Mouse (Mus musculus): Measurements from ENCODE around the gene Lclat1. TPM values are rescaled to one million over a fixed set of nuclear protein-coding genes. Genes with fewer than 3 reads are reported as not detected.

Gene Lclat1
- total RNA-seq, 2 experiments from 2014 or later = 4.2 TPM

GRCm38 (mm10) chr17:73087045-73087910 is 20.5 kb upstream of the Lclat1 start:
- no peak for ATAC-seq (replicated peaks; ENCODE audit: low FRiP score, poor library complexity, severe bottlenecking)

DNA sequence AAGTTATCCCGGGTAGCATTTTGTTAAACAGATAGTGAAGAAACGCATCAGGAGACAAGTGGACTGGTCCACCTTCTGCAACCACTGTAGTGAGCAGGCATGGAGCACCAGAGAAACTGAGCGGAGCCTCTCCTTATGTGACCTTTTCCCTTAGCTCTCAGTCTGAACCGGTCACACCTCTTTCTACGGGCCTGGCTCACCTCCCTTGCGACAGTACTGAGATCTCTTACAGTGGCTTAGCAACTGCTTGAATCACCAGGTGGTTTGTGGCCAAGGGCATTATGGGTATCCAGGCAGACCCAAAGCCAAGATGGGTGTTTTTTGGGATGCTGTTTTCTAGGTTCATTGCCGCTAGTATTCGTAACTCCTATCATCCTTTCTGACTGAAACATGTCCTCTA is 16.4 kb upstream of the Lclat1 start:
- no peak for ATAC-seq (replicated peaks; ENCODE audit: low FRiP score, poor library complexity, severe bottlenecking)

DNA sequence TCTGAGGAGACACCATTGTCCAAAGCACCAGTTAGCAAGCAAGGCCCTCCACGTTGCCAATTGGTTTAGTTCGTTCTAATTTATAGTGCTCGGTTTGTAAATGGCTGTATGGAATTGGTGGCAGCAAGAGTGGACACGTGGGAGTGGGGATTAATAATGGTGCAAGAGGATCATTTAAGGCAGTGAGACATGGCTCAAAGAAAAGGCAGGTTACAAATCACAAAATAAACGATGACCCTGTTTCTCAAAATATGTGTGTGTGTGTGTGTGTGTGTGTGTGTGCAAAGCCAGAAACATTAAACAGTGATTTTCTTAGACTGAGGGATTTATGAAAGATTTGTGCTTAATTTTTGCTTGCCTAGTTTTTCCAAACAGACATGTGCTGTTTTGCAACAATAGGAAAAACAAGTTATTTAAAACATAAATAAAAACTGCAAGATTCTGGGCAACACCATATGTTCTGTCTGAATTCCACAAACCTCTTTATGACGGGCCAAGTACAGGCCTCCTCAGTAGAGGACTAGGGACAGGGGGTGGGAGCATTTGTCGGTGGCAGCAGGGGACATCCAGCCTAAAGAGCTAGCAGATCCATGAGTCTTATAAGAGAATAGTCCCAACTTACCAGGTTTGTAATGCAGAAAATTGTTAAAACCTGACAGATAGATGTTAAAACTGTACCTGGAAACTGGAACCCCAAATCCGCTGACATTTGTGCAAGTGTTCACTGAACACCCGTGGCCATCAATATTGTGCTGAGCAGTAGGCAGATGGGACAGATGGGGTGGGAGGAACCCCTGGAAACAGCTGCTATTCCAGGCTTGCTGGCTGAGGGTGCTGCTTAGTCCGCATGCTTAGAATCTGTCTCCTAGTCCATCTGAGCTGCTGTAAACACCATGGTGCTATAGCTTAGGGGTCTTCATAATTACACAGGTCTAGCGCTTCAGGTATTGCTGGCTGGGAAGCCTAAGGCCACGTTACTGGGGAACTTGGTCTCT is 15.4 kb upstream of the Lclat1 start:
- ATAC-seq (replicated peaks; ENCODE audit: low FRiP score, poor library complexity, severe bottlenecking) = no peak

- no peak for ATAC-seq (replicated peaks; ENCODE audit: low FRiP score, poor library complexity, severe bottlenecking)
Observed at GRCm38 (mm10) chr17:73095070-73095469, 12.7 kb upstream of the Lclat1 start.

- no peak for ATAC-seq (replicated peaks; ENCODE audit: low FRiP score, poor library complexity, severe bottlenecking)
Observed at GRCm38 (mm10) chr17:73095585-73095984, 12.2 kb upstream of the Lclat1 start.

- no peak for ATAC-seq (replicated peaks; ENCODE audit: low FRiP score, poor library complexity, severe bottlenecking)
Observed at GRCm38 (mm10) chr17:73096484-73096883, 11.3 kb upstream of the Lclat1 start.

- ATAC-seq (replicated peaks; ENCODE audit: low FRiP score, poor library complexity, severe bottlenecking) = no peak
Observed at GRCm38 (mm10) chr17:73098636-73099035, 9.1 kb upstream of the Lclat1 start.

DNA sequence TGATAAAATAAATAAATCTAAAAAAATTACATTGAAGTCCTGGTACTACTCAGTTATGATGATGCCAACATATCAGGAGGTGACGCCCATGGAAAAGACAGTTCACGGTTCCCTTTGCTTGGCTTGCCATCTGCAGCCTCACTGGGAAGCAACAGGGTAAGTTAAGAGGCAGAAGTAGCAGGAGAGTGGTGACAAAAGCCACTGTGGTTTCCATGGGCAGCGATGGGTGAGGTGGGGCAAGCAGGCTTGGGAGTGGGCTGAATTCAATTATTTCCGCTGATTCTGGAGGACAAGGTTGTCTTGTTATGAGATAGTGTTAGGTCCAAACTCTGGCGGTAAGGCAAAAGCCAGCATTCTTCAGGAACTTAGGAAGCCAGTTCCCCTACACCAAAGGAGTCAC is 7.4 kb upstream of the Lclat1 start:
- no peak for ATAC-seq (replicated peaks; ENCODE audit: low FRiP score, poor library complexity, severe bottlenecking)

- no peak for ATAC-seq (replicated peaks; ENCODE audit: low FRiP score, poor library complexity, severe bottlenecking)
Observed at GRCm38 (mm10) chr17:73102538-73102937, 5.2 kb upstream of the Lclat1 start.

DNA sequence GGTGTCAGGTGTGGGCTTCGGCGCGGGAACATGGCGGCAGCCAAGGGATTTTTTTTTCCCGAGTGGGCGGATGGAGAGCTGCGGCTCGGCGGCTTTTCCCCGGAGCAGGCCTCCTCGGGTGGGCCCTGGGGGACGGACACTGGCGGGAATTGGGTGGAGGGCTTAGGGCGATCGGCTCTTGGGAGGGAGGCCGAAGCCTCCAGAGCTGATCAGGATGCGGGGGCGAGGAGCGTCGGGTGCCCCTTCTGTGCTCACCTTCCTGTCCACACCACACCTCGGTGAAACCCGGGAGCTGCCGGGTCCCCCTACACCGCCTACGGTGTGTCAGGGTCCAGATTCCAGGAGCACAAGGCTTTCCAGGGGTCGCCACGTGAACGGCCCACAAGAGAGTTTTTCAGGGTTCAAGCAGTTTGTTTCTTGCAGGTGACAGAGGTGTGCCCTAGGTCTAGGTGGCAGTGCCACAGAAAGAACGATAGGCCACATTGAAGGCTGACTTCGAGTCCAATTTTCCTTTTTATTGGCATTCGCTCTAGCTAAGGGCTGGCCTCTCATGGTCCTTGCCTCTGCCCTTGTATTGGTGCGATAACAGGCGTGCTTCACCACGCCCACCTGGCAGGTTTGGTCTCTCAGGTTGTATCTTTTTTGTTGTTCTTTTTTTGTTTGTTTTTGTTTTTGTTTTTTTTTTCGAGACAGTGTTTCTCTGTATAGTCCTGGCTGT is 544 bp downstream of the Lclat1 start:
- ATAC-seq (replicated peaks; ENCODE audit: low FRiP score, poor library complexity, severe bottlenecking) = no peak

DNA sequence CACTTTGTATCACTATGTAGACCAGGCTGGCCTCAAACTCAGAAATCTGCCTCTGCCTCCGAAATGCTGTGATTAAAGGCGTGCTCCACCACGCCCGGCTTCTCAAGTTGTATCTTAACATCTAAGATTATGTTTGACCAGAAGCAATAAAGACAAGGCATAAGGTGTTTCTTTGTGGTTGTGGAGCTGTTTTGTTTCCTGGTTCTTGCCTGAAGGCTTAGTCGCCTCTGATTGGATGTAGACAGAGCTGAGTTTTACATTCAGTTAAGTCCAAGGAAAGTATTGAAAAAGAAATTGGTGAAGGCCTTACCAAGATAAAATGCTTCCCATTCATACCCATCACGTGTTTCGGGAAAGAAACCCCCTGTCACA is 1.1 kb downstream of the Lclat1 start:
- no peak for ATAC-seq (replicated peaks; ENCODE audit: low FRiP score, poor library complexity, severe bottlenecking)

DNA sequence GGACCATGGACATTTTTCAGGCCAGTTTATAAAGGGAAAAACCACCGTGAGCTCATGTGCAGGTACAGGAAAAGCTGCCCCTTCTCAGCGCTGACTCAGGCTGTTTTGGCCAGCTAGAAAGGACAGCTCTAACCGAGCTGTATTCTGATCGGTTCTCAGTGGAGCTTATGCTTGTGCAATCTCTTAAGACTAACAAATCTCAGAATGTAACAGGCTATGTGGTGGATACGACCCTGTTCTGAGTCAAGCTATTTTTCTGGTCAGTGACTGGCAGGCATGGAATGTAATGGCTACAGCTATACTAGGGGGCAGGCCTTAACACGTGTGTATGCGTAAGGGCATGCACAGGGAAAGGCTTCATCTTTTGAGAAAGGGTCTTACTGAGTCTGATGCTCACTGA is 4.3 kb downstream of the Lclat1 start:
- no peak for ATAC-seq (replicated peaks; ENCODE audit: low FRiP score, poor library complexity, severe bottlenecking)

DNA sequence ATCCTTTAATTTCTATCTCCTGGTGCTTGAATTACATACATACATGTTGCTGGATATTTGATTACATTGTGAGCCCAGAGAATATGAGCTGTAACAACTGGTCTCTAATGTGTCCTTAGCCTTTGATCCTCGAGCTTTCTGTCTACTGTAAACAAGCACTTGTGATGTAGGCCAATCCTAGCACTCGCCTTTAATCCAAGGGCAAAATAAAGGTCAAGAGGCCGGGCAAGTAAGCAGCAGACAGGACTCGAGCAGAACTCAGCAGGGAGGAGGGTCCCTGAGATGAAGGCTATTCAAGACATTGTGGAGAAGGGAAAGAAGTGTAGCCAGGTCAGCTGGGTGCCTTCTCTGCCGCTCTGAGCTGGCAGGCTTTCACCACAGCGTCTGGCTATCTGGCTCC is 4.8 kb downstream of the Lclat1 start:
- no peak for ATAC-seq (replicated peaks; ENCODE audit: low FRiP score, poor library complexity, severe bottlenecking)

- ATAC-seq (replicated peaks; ENCODE audit: low FRiP score, poor library complexity, severe bottlenecking) = no peak
Observed at GRCm38 (mm10) chr17:73113230-73113629, 5.4 kb downstream of the Lclat1 start.

- ATAC-seq (replicated peaks; ENCODE audit: low FRiP score, poor library complexity, severe bottlenecking) = no peak
Observed at GRCm38 (mm10) chr17:73118134-73118533, 10.3 kb downstream of the Lclat1 start.

GRCm38 (mm10) chr17:73118702-73119101 is 10.9 kb downstream of the Lclat1 start:
- no peak for ATAC-seq (replicated peaks; ENCODE audit: low FRiP score, poor library complexity, severe bottlenecking)

DNA sequence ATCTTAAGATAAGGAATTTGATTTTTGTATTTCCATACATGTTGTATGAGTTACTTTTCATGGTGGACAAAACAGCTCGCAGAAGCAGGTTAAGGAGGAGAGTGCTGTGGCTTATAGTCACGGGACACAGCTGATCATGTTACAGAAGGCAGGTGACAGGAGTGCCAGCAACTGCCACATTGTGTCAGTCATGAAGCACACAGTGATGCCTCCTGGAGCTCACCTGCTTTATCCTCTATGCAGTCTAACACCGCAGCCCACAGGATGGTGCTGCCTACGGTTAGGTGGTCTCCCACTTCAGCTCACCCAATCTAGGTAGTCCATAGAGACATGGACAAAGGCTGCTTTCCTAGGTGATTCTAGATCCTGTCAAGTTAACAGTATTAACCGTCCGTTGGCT is 11.4 kb downstream of the Lclat1 start:
- ATAC-seq (replicated peaks; ENCODE audit: low FRiP score, poor library complexity, severe bottlenecking) = no peak

- no peak for ATAC-seq (replicated peaks; ENCODE audit: low FRiP score, poor library complexity, severe bottlenecking)
Observed at GRCm38 (mm10) chr17:73120545-73120944, 12.8 kb downstream of the Lclat1 start.

DNA sequence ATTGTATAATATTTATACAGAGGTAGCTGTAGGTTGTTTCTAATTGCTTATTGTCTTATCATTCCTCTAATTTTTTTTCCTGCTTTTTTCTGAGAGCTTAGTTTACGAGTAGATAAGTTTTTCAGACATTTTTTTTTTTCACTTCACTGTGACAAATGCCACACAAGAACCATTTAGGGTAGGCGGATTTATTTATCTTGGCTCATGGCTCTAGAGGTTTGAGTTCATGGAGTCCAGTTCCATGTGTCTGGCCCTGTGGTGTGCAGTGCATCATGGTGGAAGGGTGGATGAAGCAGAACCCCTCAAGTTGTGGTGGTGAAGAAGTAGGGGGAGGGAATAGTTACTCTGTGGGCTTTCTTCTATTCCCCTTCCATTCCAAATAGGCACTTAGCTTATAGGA is 13.9 kb downstream of the Lclat1 start:
- no peak for ATAC-seq (replicated peaks; ENCODE audit: low FRiP score, poor library complexity, severe bottlenecking)

DNA sequence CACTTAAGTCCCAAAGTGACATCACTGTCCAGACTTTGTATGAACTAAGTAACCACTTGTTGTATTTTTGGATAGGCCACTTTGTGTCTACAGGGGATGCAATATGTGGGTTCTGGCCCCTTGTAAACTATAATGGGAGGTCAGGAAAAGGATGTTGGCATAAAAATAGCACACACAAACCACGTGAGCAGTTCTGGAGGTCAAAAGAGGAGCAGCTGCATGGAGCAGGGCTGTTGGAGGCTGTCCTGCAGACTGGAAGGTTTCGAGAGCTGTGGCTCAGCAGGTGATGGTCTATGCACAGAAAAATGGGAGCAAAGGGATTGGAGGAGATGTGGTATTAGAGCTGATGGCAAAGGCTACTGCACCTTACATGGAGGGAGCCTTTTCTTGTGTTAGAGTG is 18.6 kb downstream of the Lclat1 start:
- no peak for ATAC-seq (replicated peaks; ENCODE audit: low FRiP score, poor library complexity, severe bottlenecking)

Data from erythroid progenitor cell, adult 5-6 weeks (primary cell).